Mouse (Mus musculus): ENCODE results near the gene Gpx3. TPM values are rescaled to one million over a fixed set of nuclear protein-coding genes. Genes with fewer than 3 reads are reported as not detected.
A peak's percentile ranks its signal among the peaks of the same experiment; 100 is the strongest.
"Not testable (repeated sequence)": the region's sequence is repeated elsewhere in the genome, so short reads cannot be mapped to it uniquely, and the experiment has no call there.

Gene Gpx3
- total RNA-seq (2021), result 100 to 1,000 TPM in 1 of 2 experiments, 10 to 100 TPM in 1; 33.8 to 163 TPM
- long read RNA-seq, experiment 1, transcript Gpx3-201 (5 exons, 1,594 nt), result major isoform, 40 of 56 reads
- long read RNA-seq, experiment 1, partial matches to known transcripts, result 15 of 56 reads
- long read RNA-seq, experiment 1, other reads (novel, unspliced or antisense), result 1 of 56 reads
- long read RNA-seq, experiment 2, transcript Gpx3-201 (5 exons, 1,594 nt), result major isoform, 160 of 207 reads
- long read RNA-seq, experiment 2, partial matches to known transcripts, result 41 of 207 reads
- long read RNA-seq, experiment 2, other reads (novel, unspliced or antisense), result 5 of 207 reads

- DNase-seq (ENCODE audit: low spot score in 2 of 2), result peak in 1 of 2 experiments; percentile 46
These were observed at the start of gene Gpx3 for GRCm38 (mm10) chr11:54902333-54903323. Gpx3 (plus strand) TSS chr11:54902453.

- DNase-seq (ENCODE audit: low spot score in 2 of 2), result not testable (repeated sequence)
These were observed 43.4 kb upstream of the Gpx3 start for GRCm38 (mm10) chr11:54858880-54859279.

- no peak for DNase-seq (ENCODE audit: low spot score in 2 of 2)
These were observed 42.7 kb upstream of the Gpx3 start for GRCm38 (mm10) chr11:54859322-54860165.

GRCm38 (mm10) chr11:54860256-54861038, 41.8 kb upstream of the Gpx3 start, which contains the start of gene Lyrm7:
Lyrm7 (minus strand) TSS chr11:54860916.
- DNase-seq (ENCODE audit: low spot score in 2 of 2), result peak; percentile 83 to 92

GRCm38 (mm10) chr11:54861471-54862420, 40.5 kb upstream of the Gpx3 start:
- DNase-seq (ENCODE audit: low spot score in 2 of 2), result no peak

GRCm38 (mm10) chr11:54862621-54863520, 39.4 kb upstream of the Gpx3 start:
- DNase-seq (ENCODE audit: low spot score in 2 of 2), result peak in 1 of 2 experiments; percentile 28

- no peak for DNase-seq (ENCODE audit: low spot score in 2 of 2)
These were observed 36.7 kb upstream of the Gpx3 start for GRCm38 (mm10) chr11:54865330-54866085.

GRCm38 (mm10) chr11:54866119-54867048, 35.9 kb upstream of the Gpx3 start, which contains the start of gene Hint1:
Hint1 (plus strand) TSS chr11:54866383.
- peak; percentile 85 for DNase-seq (ENCODE audit: low spot score in 2 of 2)

- DNase-seq (ENCODE audit: low spot score in 2 of 2), result no peak
These were observed 35.2 kb upstream of the Gpx3 start for GRCm38 (mm10) chr11:54867049-54867385.

GRCm38 (mm10) chr11:54867903-54868434, 34.3 kb upstream of the Gpx3 start:
- no peak for DNase-seq (ENCODE audit: low spot score in 2 of 2)

- no peak for DNase-seq (ENCODE audit: low spot score in 2 of 2)
These were observed 33.8 kb upstream of the Gpx3 start for GRCm38 (mm10) chr11:54868445-54868844.

- DNase-seq (ENCODE audit: low spot score in 2 of 2), result no peak
These were observed 32.9 kb upstream of the Gpx3 start for GRCm38 (mm10) chr11:54869318-54869717.

- DNase-seq (ENCODE audit: low spot score in 2 of 2), result peak in 1 of 2 experiments; percentile 11
These were observed 30.3 kb upstream of the Gpx3 start for GRCm38 (mm10) chr11:54871831-54872537.

- DNase-seq (ENCODE audit: low spot score in 2 of 2), result no peak
These were observed 26.2 kb upstream of the Gpx3 start for GRCm38 (mm10) chr11:54876031-54876430.

- DNase-seq (ENCODE audit: low spot score in 2 of 2), result no peak
These were observed 23.4 kb upstream of the Gpx3 start for GRCm38 (mm10) chr11:54878893-54879292.
